ENCODE assay signal across 25 mouse cellular contexts in genomic region chr16:8711998-8712397, GRCm38 (mm10). TPM values are rescaled to one million over a fixed set of nuclear protein-coding genes. Genes with fewer than 3 reads are reported as not detected.
DNase-seq lines count a peak whose midpoint lies in the region; ATAC-seq and TF ChIP-seq lines count a peak whose summit lies in the region.
"Had no signal": no experiment of that assay in that cellular context is flagged by ENCODE, and none has a peak within 500 bp of the region (broad histone marks: within the 10 kb centered on the region; RNA-seq: fewer than 3 reads in every experiment).

No protein-coding gene starts in this region.

- no peak overlapping the region for H3K4me3 ChIP-seq in cerebellum, adult 2 months (replicated peaks; ENCODE audit: insufficient read depth, low read depth, low read length)
- no peak overlapping the region for H3K4me3 ChIP-seq in hindbrain, embryonic 13.5 days
- H3K4me3 ChIP-seq in hindbrain, embryonic 11.5 days (ENCODE audit: low read depth, low read length), result no peak overlapping the region
- no peak overlapping the region for H3K4me3 ChIP-seq in CH12.LX (replicated peaks in 1 of 3; ENCODE audit: low read depth in 2 of 3, low read length in 2 of 3, poor library complexity in 1 of 3)
- no peak overlapping the region for H3K4me3 ChIP-seq in heart, embryonic 11.5 days (ENCODE audit: low read depth, low read length)
- H3K4me3 ChIP-seq: embryonic facial prominence, embryonic 10.5 days; hindbrain, embryonic 15.5 days; kidney, embryonic 15.5 days; liver, embryonic 15.5 days; midbrain, embryonic 12.5 days; myocyte had no signal

- in situ Hi-C loops in CH12.LX (cut with MboI; ENCODE audit: low pct_ligation_motif_present, low pct_unique_long_range_greater_than_20kb, low sequenced_read_pairs), result no loop called here

- H3K79me2 ChIP-seq in CH12.LX (replicated peaks; ENCODE audit: control insufficient read depth, extremely low read depth, insufficient read depth, poor library complexity, severe bottlenecking), result peaks cover 64% of the 10 kb centered on the region

- H3K27me3 ChIP-seq in cerebellum, adult 2 months (ENCODE audit: control insufficient read depth, insufficient read depth, low read length), result no peaks in the 10 kb centered on the region
- no peaks in the 10 kb centered on the region for H3K27me3 ChIP-seq in hindbrain, embryonic 13.5 days
- H3K27me3 ChIP-seq in hindbrain, embryonic 11.5 days (ENCODE audit: control insufficient read depth, insufficient read depth, low read length), result no peaks in the 10 kb centered on the region
- no peaks in the 10 kb centered on the region for H3K27me3 ChIP-seq in CH12.LX (replicated peaks)
- H3K27me3 ChIP-seq in heart, embryonic 11.5 days (ENCODE audit: control insufficient read depth, insufficient read depth, low read length), result no peaks in the 10 kb centered on the region
- H3K27me3 ChIP-seq: hindbrain, embryonic 15.5 days; kidney, embryonic 15.5 days; liver, embryonic 15.5 days; midbrain, embryonic 12.5 days had no signal

- peak; percentile 19; the same call in 1 of the 2 replicates for TF ChIP-seq CTCF in cerebellum, adult 2 months (IDR thresholded peaks at IDR 0.05; ENCODE audit: borderline replicate concordance, insufficient read depth, low read depth, low read length)
- TF ChIP-seq CTCF in CH12.LX (conservative IDR thresholded peaks at IDR 0.05 in 1 of 2, IDR thresholded peaks at IDR 0.05 in 1 of 2; ENCODE audit: low read depth in 2 of 2, low read length in 2 of 2), result no peak

- H3K9ac ChIP-seq in hindbrain, embryonic 13.5 days, result no peak overlapping the region
- H3K9ac ChIP-seq in hindbrain, embryonic 11.5 days (ENCODE audit: low read depth, low read length), result no peak overlapping the region
- no peak overlapping the region for H3K9ac ChIP-seq in CH12.LX (ENCODE audit: insufficient read depth, low read depth)
- no peak overlapping the region for H3K9ac ChIP-seq in heart, embryonic 11.5 days (ENCODE audit: low read depth, low read length)
- H3K9ac ChIP-seq: hindbrain, embryonic 15.5 days; kidney, embryonic 15.5 days; liver, embryonic 15.5 days; midbrain, embryonic 12.5 days had no signal

- peak; percentile 41 to 42 for DNase-seq in cerebellum, adult 2 months
- DNase-seq in cerebellum, adult 9-10 months, result no peak
- no peak for DNase-seq in hindbrain, embryonic 11.5 days (ENCODE audit: low spot score)
- DNase-seq in layer of hippocampus, postnatal 14 days (ENCODE audit: low spot score in 2 of 2), result peak; percentile 24 to 28
- DNase-seq in layer of hippocampus, adult 9-10 months (ENCODE audit: low spot score), result no peak
- no peak for DNase-seq in CH12.LX (ENCODE audit: extremely low read depth)
- DNase-seq: adrenal gland, postnatal 14 days; cerebellum, adult 9-11 months; gastrocnemius, postnatal 10 days; right cerebral cortex, postnatal 4 days had no signal

- no peak for TF ChIP-seq POLR2A in cerebellum, adult 2 months (IDR thresholded peaks at IDR 0.05; ENCODE audit: borderline replicate concordance, insufficient read depth, low read length)
- no peak for TF ChIP-seq POLR2A in CH12.LX (IDR thresholded peaks at IDR 0.05; ENCODE audit: low read depth, low read length)

- H3K4me1 ChIP-seq in cerebellum, adult 2 months (ENCODE audit: control insufficient read depth, insufficient read depth, low read length), result peaks cover 3% of the 10 kb centered on the region
- peaks cover 21% of the 10 kb centered on the region for H3K4me1 ChIP-seq in hindbrain, embryonic 13.5 days (replicated peaks)
- no peaks in the 10 kb centered on the region for H3K4me1 ChIP-seq in hindbrain, embryonic 11.5 days (replicated peaks; ENCODE audit: control insufficient read depth, insufficient read depth, low read length)
- peaks cover 7 to 46% of the 10 kb centered on the region in 2 experiments for H3K4me1 ChIP-seq in CH12.LX (ENCODE audit: control insufficient read depth in 1 of 2, insufficient read depth in 2 of 2)
- H3K4me1 ChIP-seq in heart, embryonic 11.5 days (ENCODE audit: control insufficient read depth, insufficient read depth, low read length), result peaks cover 6% of the 10 kb centered on the region
- H3K4me1 ChIP-seq: midbrain, embryonic 12.5 days had no signal

- H3K9me3 ChIP-seq in hindbrain, embryonic 13.5 days, result no peaks in the 10 kb centered on the region
- H3K9me3 ChIP-seq in hindbrain, embryonic 11.5 days (ENCODE audit: control insufficient read depth, low read length), result no peaks in the 10 kb centered on the region
- no peaks in the 10 kb centered on the region for H3K9me3 ChIP-seq in CH12.LX (replicated peaks; ENCODE audit: low read length)
- no peaks in the 10 kb centered on the region for H3K9me3 ChIP-seq in heart, embryonic 11.5 days (replicated peaks; ENCODE audit: control insufficient read depth, low read length)
- H3K9me3 ChIP-seq: embryonic facial prominence, embryonic 10.5 days; G1E; hindbrain, embryonic 15.5 days; kidney, embryonic 15.5 days; liver, embryonic 15.5 days; midbrain, embryonic 12.5 days had no signal

- 42% methylated on average over 9 of the region's 9 CpGs for WGBS in cerebellum, adult 2 months
- 43% methylated on average over 9 of the region's 9 CpGs for WGBS in hindbrain, embryonic 13.5 days
- 68% methylated on average over 9 of the region's 9 CpGs for WGBS in hindbrain, embryonic 11.5 days
- 85% methylated on average over 9 of the region's 9 CpGs for WGBS in heart, embryonic 11.5 days (ENCODE audit: insufficient replicate concordance)

- TF ChIP-seq RAD21 in CH12.LX (IDR thresholded peaks at IDR 0.05; ENCODE audit: low read depth, low read length), result no peak

- no peak overlapping the region for H3K4me2 ChIP-seq in hindbrain, embryonic 13.5 days
- no peak overlapping the region for H3K4me2 ChIP-seq in hindbrain, embryonic 11.5 days (replicated peaks; ENCODE audit: low read depth, low read length)
- H3K4me2 ChIP-seq in CH12.LX (ENCODE audit: insufficient read depth, low read depth, poor library complexity, severe bottlenecking), result no peak overlapping the region
- H3K4me2 ChIP-seq in heart, embryonic 11.5 days, result no peak overlapping the region
- H3K4me2 ChIP-seq: hindbrain, embryonic 15.5 days; kidney, embryonic 15.5 days; liver, embryonic 15.5 days; midbrain, embryonic 12.5 days had no signal

- no peak overlapping the region for H3K27ac ChIP-seq in cerebellum, adult 2 months (ENCODE audit: insufficient read depth, low read length)
- peak overlapping the region; percentile 69 for H3K27ac ChIP-seq in hindbrain, embryonic 13.5 days
- no peak overlapping the region for H3K27ac ChIP-seq in hindbrain, embryonic 11.5 days (ENCODE audit: low read depth, low read length)
- no peak overlapping the region for H3K27ac ChIP-seq in CH12.LX (ENCODE audit: insufficient read depth, low read depth)
- H3K27ac ChIP-seq in heart, embryonic 11.5 days (ENCODE audit: low read depth, low read length), result no peak overlapping the region
- H3K27ac ChIP-seq: embryonic facial prominence, embryonic 10.5 days; hindbrain, embryonic 15.5 days; kidney, embryonic 15.5 days; liver, embryonic 15.5 days; midbrain, embryonic 12.5 days had no signal

- dilution Hi-C loops in CH12.LX (cut with MboI; ENCODE audit: extremely low pct_ligation_motif_present, extremely low pct_unique_long_range_greater_than_20kb, low sequenced_read_pairs), result no loop called here

- no peak for TF ChIP-seq EP300 in CH12.LX (IDR thresholded peaks at IDR 0.05; ENCODE audit: low read length)

- peaks cover 92% of the 10 kb centered on the region for H3K36me3 ChIP-seq in hindbrain, embryonic 13.5 days
- peaks cover 11% of the 10 kb centered on the region for H3K36me3 ChIP-seq in hindbrain, embryonic 11.5 days (ENCODE audit: control insufficient read depth, insufficient read depth, low read length)
- H3K36me3 ChIP-seq in CH12.LX (replicated peaks in 1 of 2; ENCODE audit: control insufficient read depth in 1 of 2, insufficient read depth in 1 of 2, low read length in 1 of 2), result peaks cover 79 to 97% of the 10 kb centered on the region in 2 experiments
- H3K36me3 ChIP-seq in heart, embryonic 11.5 days (ENCODE audit: control insufficient read depth, insufficient read depth, low read length), result peaks cover 35% of the 10 kb centered on the region

- ATAC-seq in hindbrain, embryonic 13.5 days (ENCODE audit: low FRiP score), result no peak
- no peak for ATAC-seq in hindbrain, embryonic 11.5 days (ENCODE audit: low FRiP score)
- no peak for ATAC-seq in heart, embryonic 11.5 days (replicated peaks; ENCODE audit: insufficient number of reproducible peaks, low FRiP score, low TSS enrichment)
- ATAC-seq: CD4-positive, CD25-positive, alpha-beta regulatory T cell, adult 4 months; intestine, embryonic 16.5 days had no signal

TF ChIP-seq in CH12.LX, 34 proteins besides CTCF, POLR2A, EP300 and RAD21:
- TF ChIP-seq MAFK (IDR thresholded peaks at IDR 0.05; ENCODE audit: insufficient replicate concordance, low read length) (no peak), IRF4 (IDR thresholded peaks at IDR 0.05; ENCODE audit: low read depth, low read length) (no peak), MEF2A (IDR thresholded peaks at IDR 0.05; ENCODE audit: borderline replicate concordance, low read depth, low read length) (no peak), NRF1 (IDR thresholded peaks at IDR 0.05; ENCODE audit: low read depth, low read length) (no peak), NELFE (IDR thresholded peaks at IDR 0.05; ENCODE audit: low read depth, low read length) (no peak), POLR2AphosphoS2 (IDR thresholded peaks at IDR 0.05; ENCODE audit: low read depth, low read length) (0 out of 2 replicates have a peak, but pooled peaks have one; percentile 31), SIN3A (IDR thresholded peaks at IDR 0.05; ENCODE audit: low read length) (no peak)

RNA-seq across cellular contexts. Expression of gene Gm5767, which starts 31.4 kb away (rescaled TPM):
- not detected in 2 replicates for polyA plus RNA-seq in cerebellum, adult 2 months (2012; rRNA removed)
- not detected in 2 replicates for polyA plus RNA-seq in hindbrain, embryonic 13.5 days (2015; fragmentation: Nextera tagmentation; extraction: Ambion mirVana)
- not detected in 2 replicates for polyA plus RNA-seq in hindbrain, embryonic 11.5 days (2014; fragmentation: Nextera tagmentation; extraction: Ambion mirVana)
- total RNA-seq in layer of hippocampus, postnatal 14 days (2021), result not detected
- total RNA-seq in CH12.LX (2012; rRNA removed), result not detected in 2 replicates
- total RNA-seq in CH12.LX (2014; rRNA removed), result not detected in 2 replicates
- polyA plus RNA-seq in CH12.LX (2012; ENCODE audit: insufficient read length, low read depth), result not detected in 2 replicates
- polyA plus RNA-seq in heart, embryonic 11.5 days (2014; fragmentation: Nextera tagmentation; extraction: Ambion mirVana), result not detected in 2 replicates
- total RNA-seq: adrenal gland, postnatal 14 days; G1E; gastrocnemius, postnatal 10 days had no signal
- polyA plus RNA-seq: CD4-positive, CD25-positive, alpha-beta regulatory T cell, adult 4 months; embryonic facial prominence, embryonic 10.5 days; forebrain, embryonic 11.5 days; G1E; heart, postnatal 0 days; hindbrain, embryonic 15.5 days; intestine, embryonic 16.5 days; kidney, embryonic 15.5 days; limb, embryonic 11.5 days; liver, embryonic 15.5 days; lung, embryonic 16.5 days; midbrain, embryonic 12.5 days had no signal

RNA-seq across cellular contexts. Expression of gene Carhsp1, which starts 40.0 kb away (rescaled TPM):
- polyA plus RNA-seq in cerebellum, adult 2 months (2012; rRNA removed), result 42.6 and 50.0 TPM in 2 replicates
- polyA plus RNA-seq in hindbrain, embryonic 13.5 days (2015; fragmentation: Nextera tagmentation; extraction: Ambion mirVana), result 242 and 243 TPM in 2 replicates
- polyA plus RNA-seq in hindbrain, embryonic 11.5 days (2014; fragmentation: Nextera tagmentation; extraction: Ambion mirVana), result 78.1 and 79.4 TPM in 2 replicates
- total RNA-seq in layer of hippocampus, postnatal 14 days (2021), result 10 to 100 TPM; 23.2 to 23.8 TPM
- total RNA-seq in CH12.LX (2012; rRNA removed) (26.0 and 28.4 TPM in 2 replicates), CH12.LX (2014; rRNA removed) (27.8 and 29.7 TPM in 2 replicates)
- 24.4 and 26.2 TPM in 2 replicates for polyA plus RNA-seq in CH12.LX (2012; ENCODE audit: insufficient read length, low read depth)
- polyA plus RNA-seq in heart, embryonic 11.5 days (2014; fragmentation: Nextera tagmentation; extraction: Ambion mirVana), result 39.1 and 42.4 TPM in 2 replicates

Comparison
In these comparisons a context has a peak if more than half of its experiments do, and no peak if none do; other contexts are left out.
1. DNase-seq: peak in cerebellum, adult 2 months (2 of 2) and layer of hippocampus, postnatal 14 days (2 of 2); none in cerebellum, adult 9-10 months (single experiment), hindbrain, embryonic 11.5 days (single experiment), layer of hippocampus, adult 9-10 months (single experiment) and CH12.LX (single experiment).